Mouse (Mus musculus) liver, postnatal 0 days (tissue): ENCODE measurements around the gene Fcgr2b.

Source experiments
- CTCF ChIP-seq: sonication (generic); IDR thresholded peaks from 2 replicates; pipeline ENCODE4 v1.5.1; 2016; ENCODE audit warnings: antibody characterized with exemption, low read depth
- EP300 ChIP-seq: IDR thresholded peaks from 2 replicates; pipeline ENCODE4 v1.6.1; 2016; ENCODE audit warnings: antibody characterized with exemption, low read depth, mild to moderate bottlenecking

DNA sequence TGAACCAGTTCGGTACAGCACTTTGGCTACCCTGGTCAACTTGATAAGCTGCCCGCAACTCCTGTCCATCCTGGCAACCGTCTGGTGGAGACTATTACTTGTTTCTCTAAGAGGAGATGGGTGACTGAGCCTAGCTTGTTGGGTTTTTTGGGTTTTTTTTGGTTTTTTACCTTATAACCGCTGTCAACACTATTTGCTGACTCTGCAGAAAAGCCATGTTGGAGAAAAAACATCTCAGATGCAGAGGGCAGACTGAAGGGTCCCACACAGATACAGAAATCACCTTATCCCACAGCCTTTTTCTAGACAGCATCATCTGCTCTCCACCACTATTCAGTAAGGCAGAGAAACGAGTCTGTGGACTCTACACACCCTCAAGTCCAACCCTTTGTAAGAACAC is 9.5 kb upstream of the Fcgr2b start:
- TF ChIP-seq CTCF, result no peak
- TF ChIP-seq EP300, result no peak
